Mouse (Mus musculus) C3H10T1/2 (cell line): Measurements from ENCODE around the gene Olfr345. TPM values are rescaled to one million over a fixed set of nuclear protein-coding genes. Genes with fewer than 3 reads are reported as not detected.

ENCODE experiments used
- polyA plus RNA-seq, 2 experiments: library from polyadenylated mRNA; unstranded; fragments of >200 nt; fragmentation: generic; extraction: Trizol; gene quantifications; one replicate each; pipeline ENCODE4 v1.2.1; 2012; ENCODE audit warnings: missing spikeins in 2 of 2

Olfr345 gene
- not detected for polyA plus RNA-seq

DNA sequence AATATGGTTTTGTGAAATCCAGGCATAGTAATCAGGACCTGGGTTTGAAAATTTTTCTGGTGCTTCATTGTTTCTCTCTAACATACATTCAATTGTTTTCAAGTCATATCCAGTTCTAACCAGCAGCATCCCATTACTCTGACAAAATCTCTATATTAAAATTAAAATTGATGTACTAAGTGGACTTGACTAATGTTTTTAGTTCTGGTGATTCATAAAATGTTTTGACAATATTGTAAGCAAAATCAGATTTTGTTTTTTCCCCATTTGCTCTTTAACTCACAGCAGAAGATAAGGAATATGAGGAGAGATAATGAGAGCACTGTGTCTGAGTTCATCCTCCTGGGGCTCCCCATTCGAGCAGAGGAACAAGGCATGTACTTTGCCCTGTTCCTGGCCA, at the start of gene Olfr345:
Gene Olfr345 (plus strand): TSS at position 301 of the 400 bp plus-strand sequence.

DNA sequence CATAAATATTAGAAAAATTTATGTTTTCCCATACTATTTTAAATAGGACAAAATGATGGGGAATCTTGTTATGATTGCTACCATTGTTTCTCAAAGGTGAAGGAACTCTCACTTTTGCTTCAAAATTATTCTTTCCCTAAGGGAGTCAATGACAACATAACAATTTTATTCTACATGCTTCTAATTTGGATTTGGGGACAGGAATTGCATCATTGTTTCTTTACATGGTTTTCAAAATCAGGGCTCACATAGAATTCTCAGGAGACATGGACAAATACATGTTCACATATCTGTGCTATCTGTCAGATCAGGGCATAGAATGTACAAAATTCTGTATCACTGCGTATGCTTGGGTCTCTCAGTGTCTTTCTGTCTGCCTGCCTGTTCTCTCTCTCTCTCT, 45.6 kb downstream of the Olfr345 start, which contains the start of gene Olfr346:
Gene Olfr346 (plus strand): TSS at position 301 of the 400 bp plus-strand sequence.

Other genes starting within 250 kb of the Olfr345 start
- gene Olfr339, start 221.1 kb upstream of the Olfr345 start, polyA plus RNA-seq: not detected
- not detected for gene Olfr340, start 187.5 kb upstream of the Olfr345 start, polyA plus RNA-seq
- gene Olfr341, start 157.6 kb upstream of the Olfr345 start, polyA plus RNA-seq: not detected
- not detected for gene Olfr342, start 115.0 kb upstream of the Olfr345 start, polyA plus RNA-seq
- gene Olfr344, start 73.4 kb upstream of the Olfr345 start, polyA plus RNA-seq: not detected
- gene Olfr346, start 45.7 kb downstream of the Olfr345 start, polyA plus RNA-seq: not detected
- not detected for gene Olfr347, start 91.9 kb downstream of the Olfr345 start, polyA plus RNA-seq
- gene Olfr348, start 144.2 kb downstream of the Olfr345 start, polyA plus RNA-seq: not detected
- gene Olfr50, start 150.5 kb downstream of the Olfr345 start, polyA plus RNA-seq: not detected
- gene Olfr3, start 177.0 kb downstream of the Olfr345 start, polyA plus RNA-seq: not detected
- not detected for gene Olfr350, start 206.3 kb downstream of the Olfr345 start, polyA plus RNA-seq
- gene Olfr351, start 222.6 kb downstream of the Olfr345 start, polyA plus RNA-seq: not detected
- gene Olfr352, start 228.4 kb downstream of the Olfr345 start, polyA plus RNA-seq: not detected